Mouse (Mus musculus): Measurements from ENCODE around the gene Fbxl12. TPM values are rescaled to one million over a fixed set of nuclear protein-coding genes. Genes with fewer than 3 reads are reported as not detected.
"Not testable (repeated sequence)": the region's sequence is repeated elsewhere in the genome, so short reads cannot be mapped to it uniquely, and the experiment has no call there.

Gene Fbxl12
- total RNA-seq, 2 experiments from 2014 or later = 14.7 to 16.5 TPM

DNA sequence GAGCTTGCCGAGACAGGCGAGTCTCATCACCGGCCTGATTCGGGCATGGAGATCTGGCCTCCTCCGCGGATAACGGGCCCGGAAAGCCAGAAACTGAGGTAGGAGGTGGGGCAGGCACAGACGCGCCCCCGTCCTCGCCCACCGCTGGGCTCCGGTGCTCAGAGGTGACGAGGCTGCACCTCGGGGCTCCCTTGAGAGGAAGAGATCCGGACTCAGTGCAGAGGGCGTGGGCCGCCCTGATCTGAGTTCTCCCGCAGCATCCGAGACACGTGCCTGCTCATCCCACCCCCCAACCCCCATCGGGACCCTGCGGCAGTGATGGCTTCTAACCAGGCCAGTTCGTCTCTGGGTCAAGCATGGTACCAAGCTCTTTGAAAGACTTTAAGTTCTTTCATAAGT is 7.7 kb upstream of the Fbxl12 start:
- DNase-seq = no peak

DNA sequence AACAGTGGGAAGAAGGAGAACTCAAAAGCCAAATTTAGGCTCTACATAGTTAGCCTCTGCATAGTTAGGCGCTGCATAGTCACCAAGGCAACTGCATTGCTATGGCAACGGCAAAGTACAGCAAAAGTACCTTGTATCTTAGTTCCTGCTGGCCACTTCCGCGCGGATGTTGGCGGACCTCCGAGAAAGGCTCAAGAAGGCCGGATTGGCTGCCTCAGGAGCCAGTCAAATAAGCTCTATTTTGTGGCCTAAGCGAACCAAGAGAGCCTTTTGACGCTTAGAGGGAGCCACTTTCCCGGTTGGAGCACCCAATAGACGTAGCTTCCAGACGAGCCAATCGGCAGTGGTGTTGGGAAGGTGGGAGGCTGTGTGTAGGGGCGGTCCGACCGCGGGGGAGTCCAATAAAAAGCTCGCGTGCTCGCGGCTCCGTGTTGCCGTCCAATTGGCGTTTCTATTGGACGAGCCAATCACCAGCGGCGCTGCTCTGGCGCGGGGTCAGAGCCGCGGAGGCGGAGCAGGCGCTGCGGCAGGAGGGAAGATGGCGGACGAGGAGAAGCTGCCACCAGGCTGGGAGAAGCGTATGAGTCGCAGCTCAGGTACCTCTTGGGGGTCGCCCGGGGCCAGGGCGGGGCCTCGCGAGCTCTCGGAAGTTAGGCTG is 7.2 kb upstream of the Fbxl12 start, which contains the start of gene Pin1:
TSS of gene Pin1 (plus strand) at position 494 of the 658 bp plus-strand sequence.
- peak; percentile 98 to 99 for DNase-seq

DNA sequence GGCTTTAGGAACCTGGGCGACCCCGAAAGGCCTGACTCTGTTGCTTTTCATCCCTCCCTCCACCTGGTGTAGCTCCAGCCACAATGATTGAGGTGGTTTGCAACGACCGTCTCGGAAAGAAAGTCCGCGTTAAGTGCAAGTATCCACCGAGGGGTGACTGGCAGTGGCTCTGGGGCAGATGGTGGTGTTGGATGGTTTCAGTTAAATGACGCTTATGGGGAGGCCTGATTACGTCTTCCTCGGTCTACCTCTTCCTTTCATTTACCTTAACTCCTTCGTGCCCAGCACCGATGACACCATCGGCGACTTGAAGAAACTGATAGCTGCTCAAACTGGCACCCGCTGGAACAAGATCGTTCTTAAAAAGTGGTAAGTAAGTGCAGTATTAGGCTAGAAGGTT is 554 bp upstream of the Fbxl12 start:
- DNase-seq = no peak

DNA sequence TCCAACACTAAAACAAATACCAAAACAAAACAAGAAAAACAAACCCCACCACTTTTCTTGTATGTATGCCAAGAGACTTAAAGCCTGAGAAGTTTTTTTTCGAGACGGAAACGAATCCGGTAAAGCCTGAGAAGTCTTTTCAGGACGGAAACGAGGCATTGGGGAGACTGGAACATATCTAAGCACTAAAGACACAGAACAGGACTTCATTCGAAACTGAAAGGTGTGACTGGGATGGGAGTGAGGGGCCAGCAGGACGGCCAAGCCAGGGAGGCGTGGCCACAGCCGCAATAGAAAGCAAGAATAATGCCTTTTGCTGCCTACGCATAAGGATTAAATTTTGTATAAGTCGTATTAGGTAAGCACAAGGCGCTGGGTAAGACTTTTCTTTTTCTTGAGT is 786 bp downstream of the Fbxl12 start:
- peak in 1 of 2 experiments; percentile 27 for DNase-seq

DNA sequence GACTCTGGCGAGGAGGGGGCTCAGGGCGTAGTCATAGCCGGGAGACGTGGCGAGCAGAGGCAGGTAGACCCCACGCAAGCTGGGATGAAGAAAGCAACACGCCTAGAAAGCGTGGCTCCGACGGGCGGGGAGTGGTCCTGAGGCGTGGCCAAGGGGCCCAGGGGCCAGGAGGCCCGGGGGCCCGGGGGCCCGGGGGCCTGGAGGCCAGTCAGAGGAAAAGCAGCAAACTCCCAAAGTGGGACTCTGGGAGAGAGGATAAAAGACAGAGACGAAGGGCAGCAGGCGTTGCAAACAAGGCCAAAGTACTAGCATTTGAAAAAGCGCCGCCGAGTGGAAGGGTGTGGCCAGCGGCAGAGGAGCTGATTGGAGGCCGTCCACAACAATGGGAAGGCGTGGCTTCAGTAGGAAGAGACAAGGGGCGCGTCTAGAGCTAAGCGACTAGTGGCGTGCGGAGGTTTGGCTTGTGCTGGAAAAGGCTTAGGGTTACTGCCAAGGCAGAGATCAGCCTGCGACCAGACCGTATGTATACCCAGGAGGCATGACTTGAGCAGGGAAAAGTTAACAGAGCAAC is 1.6 kb downstream of the Fbxl12 start:
- DNase-seq = peak; percentile 88 to 89

DNA sequence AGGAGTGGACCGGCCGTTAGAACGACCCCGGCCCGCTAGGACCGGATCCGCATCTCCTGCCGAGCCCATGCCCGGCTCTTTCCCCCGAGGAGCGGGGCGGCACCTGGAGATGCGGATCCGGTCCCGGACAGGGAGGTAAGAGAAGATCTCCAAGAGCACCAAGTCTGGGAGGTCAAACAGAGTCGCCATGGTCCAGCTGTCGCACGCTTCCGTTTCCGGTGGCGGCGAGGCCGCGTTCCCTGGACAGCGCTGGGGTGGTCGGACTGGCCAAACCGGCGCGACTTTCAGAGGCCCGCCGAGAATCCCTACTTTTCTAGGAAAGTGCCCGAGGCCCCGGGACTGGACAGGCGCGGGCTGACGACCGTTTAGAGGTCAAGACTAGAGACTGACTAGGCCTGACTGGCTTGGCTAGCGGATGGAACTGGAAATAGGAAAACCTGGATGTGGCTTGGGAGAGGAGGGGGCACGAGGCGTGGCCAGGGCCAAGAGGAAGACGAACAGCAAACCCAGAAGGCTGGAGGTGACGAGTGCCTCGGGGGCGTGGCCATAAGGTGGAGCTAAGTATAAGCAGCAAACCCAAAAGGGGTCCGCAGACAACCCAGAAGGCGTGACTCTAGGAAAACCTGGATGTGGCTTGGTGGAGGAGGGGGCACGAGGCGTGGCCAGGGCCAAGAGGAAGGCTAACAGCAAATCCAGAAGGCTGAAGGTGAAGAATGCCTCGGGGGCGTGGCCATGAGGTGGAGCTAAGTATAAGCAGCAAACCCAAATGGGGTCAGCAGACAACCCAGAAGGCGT is 2.3 kb downstream of the Fbxl12 start, which contains the start of gene Ubl5:
TSS of gene Ubl5 (plus strand) at position 778 of the 795 bp plus-strand sequence.
- DNase-seq = peak; percentile 84 to 87

DNA sequence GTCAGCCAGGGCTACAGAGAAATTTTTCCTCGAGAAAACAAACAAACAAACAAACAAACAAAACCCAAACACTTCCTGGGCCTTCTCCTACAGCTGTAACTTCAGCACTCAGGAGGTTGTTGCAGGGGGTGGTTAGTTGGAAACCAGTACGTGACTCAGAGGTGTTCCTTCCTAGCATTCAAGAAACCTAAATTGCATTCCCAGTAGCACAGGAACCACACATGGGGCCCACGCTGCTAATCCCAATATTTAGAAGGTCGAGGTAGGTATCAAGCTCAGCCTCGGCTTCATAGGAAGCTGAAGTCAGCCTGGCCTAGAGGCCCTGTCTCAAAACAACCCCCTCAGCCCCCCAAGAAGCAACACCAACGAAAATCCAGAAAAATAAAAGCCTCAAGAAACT is 3.1 kb downstream of the Fbxl12 start:
- no peak for DNase-seq

DNA sequence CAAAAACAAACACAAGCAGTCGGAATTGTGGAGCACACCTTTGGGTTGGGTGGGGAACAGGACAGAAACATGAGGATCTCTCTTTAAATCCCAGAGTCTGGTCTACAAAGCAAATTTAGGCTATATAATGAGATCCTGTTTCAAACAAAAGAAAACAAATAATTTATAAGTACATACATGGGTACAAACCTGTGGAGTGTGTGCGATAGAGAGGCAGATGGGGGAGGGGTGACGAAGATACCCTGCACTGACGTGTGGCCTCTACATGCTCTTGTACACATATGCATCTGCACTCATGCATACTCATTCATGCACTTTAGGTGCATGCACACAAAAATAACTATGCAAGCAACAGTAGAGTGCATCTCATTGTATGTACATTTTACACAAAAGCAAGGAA is 5.1 kb downstream of the Fbxl12 start:
- no peak for DNase-seq

DNA sequence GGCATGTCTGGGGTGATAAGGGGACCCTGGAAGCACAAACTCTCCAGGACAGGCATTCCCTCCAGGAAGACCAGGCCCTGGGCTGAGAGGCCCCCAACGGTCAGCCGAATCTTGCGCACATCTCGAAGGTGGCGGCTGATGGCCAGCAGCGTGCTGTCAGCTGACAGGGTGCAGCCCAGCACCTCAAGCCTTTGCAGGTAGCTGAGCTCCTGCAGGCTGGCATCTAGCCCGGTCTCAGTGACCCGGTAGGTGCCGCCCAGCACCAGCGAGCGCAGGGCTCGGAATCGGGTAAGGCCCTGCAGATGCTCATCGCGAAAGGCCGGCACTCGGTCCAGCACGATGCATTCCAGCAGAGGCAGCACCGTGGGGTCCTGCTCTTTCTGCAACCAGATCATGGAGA is 6.0 kb downstream of the Fbxl12 start:
- DNase-seq = no peak

DNA sequence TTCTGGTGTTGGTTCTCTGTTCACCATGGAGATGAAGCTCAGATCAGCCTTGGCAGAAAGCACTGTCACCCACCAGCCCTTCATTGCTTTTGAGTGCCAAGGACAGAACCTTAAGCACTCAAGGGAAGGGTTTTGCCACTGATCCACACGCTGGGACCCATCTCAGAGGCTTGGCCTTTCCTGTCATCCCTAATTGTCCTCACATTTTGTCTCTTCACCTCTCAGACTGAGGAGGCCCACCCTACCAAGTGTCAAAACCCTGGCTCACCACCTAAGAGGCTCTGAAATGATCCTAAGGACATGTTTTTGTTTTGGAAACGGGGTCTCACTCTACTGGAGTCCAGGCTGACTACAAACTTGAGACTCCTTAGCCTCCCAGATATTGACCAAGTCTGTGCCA is 7.8 kb downstream of the Fbxl12 start:
- no peak for DNase-seq

DNA sequence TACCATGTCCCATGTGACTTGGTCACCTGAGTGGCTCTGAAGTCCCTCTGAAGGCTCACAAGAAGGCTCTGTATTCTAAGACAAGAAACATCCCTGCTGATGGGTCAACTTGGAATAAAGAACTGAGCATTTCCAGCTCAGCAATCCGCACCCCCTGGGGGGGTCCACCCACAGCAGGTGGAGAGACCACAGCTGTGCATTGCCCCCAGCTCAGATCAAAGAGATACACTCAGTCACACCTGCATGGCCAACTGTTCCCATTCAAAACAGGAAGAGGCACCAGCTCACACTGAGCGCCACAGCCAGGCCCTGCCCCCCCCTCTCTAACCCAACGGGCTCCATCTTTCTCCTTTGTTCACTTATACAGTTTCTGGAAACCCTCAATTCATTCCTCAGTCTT is 8.3 kb downstream of the Fbxl12 start:
- no peak for DNase-seq

DNA sequence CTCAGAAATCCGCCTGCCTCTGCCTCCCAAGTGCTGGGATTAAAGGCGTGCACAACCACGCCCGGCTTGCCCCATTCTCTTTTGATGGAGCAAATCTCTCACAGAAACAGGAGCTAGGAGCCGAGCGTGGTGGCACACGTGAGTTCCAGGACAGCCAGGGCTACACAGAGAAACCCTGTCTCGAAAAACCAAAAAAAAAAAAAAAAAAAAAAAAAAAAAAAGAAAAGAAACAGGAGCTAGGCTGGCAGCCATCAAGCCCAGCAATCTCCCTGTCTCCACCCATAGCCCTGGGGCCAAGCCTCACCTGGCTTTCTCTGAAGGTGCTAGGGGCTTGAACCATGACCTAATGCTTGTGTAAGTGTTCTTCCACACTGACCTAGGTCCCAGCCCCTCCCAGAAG is 8.9 kb downstream of the Fbxl12 start:
- not testable (repeated sequence) for DNase-seq

DNA sequence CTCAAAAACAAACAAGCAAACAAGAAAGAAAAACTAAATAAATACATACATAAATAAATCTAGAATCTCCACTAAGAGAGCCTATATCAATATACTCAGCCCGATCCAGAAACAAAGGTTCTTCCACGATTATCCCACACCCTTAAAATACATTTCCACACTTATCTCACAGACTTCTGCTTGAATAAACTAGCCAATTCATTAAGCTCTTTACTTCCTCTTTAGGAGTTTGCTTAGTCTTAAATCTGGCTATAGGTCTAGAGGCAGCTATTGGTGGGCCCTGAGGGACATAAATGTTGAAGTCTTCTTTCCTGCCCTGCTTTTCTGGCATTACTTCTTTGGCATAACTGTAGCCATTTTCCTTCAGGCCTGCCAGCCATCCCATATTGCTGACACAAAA is 13.2 kb downstream of the Fbxl12 start:
- no peak for DNase-seq

DNA sequence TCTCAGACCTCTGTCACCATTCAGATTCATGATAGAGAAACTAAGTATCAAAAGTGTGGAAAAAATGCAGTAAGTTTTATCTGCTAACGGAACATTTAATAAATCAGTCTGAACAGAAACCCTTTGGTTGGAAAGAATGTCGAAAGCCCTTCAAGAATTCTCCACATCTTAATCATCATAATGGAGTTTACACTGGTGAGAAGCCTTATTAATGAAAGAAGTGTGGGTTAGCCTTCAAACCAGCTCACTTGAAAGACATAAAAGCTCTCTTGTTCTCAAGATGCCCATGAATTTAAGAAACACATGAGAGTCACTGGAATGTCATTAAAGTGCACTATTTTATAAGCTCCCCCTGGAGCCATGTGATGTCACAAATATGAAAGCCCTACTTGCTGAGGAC is 27.9 kb downstream of the Fbxl12 start:
- DNase-seq = no peak

DNA sequence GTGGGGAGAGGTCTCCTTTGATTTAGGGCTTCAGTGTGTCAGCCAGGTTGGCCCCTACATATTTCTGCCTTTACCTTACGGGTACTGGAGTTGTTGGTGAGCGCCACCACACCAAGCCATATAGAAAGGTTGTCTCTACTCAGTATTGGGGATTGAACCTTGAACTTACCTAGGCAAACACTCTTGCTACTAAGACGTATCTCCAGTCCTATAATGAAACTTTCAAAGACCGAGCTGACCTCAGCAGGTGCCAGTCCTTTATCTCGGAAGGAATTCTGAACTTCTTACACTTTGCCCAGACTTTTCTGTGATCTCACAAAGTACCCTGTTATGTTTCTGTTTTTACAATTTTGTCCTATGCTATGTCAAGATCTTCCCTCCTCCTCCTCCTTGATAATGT is 32.6 kb downstream of the Fbxl12 start:
- no peak for DNase-seq

DNA sequence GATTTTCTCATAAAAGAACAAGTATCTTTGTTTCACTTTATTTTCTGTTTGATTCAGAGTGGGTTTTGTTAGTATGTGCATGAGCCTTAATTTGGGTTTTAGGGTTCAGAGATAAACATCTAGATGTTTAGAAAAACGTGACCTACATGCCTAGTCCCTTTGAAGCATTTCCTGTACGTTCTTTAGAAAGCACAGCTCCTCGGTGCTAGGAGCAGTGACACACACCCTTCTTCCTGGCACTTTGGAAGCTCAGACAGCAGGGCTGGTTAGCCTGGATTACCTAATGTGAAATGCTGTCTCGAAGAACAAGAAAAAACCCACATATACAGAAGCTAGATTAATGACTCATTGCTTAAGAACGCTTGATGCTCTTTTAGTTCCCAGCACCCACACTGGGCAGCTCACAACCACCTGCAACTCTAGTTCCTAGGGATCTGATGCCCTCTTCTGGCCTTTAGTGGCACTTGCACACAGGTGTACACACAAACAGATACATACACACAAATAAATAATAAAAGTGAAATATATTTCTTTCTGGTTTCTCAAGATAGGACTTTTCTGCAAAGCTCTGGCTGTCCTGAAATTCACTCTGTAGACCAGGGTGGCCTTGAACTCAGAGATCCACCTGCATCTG is 34.6 kb downstream of the Fbxl12 start:
- no peak for DNase-seq

DNA sequence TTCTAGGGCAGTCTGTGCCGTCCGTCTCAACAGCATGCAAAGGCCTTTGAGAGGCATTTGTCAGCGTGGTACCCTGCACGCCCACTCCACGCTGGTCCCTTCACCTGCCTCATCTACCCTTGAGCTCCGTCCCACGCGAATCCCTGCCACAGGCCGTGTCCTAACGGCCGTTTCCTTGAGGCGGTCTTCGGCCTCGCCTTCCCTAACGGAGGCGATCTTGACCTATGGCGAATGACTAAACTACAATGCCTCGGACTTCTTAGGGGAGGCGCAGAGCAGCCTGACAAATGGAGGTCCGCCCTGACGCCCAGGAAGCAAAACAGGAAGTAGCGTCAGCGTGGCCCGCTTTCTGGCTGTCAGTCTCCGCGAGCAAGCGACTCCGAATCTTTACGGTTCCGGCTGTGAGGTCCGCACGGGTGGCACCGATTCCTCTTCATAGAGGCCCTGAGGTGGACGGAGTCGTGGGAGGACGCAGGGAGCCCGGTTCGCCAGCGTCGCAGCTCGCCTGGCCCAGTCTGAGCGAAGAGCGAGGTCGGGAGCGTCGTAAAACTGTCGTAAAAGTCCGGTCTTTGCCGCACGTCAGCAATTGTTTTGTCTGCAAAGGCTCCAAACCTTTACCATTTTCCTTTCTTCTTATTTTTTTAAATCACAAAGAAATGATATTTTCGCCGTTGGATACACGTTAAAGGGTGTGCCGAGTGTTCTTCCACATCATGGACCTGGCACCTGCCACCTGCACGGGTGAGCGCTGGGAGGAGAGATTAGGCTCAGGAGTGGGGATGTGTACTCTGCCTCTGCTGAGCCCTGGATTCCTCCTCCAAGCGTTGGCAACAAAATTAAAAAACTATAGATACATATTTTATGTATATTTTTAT is 37.2 kb downstream of the Fbxl12 start:
- peak; percentile 84 to 85 for DNase-seq

DNA sequence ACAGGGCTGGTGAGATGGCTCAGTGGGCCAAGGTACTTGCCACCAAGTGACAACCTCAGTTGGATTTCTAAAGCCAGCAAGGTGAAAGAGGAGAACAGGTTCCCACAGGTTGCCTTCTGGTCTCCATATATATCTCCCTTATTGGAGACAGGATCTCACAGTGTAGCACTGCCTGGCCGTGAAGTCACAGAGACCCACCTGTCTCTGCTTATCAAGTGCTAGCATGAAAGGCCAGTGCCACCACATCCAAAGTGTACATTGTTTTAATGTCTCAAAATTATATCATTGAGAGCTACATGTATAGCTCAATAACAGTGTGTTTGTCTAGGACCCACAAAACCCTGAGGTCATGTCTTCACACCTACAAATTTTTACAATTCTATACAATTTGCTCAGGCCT is 38.3 kb downstream of the Fbxl12 start:
- no peak for DNase-seq

DNA sequence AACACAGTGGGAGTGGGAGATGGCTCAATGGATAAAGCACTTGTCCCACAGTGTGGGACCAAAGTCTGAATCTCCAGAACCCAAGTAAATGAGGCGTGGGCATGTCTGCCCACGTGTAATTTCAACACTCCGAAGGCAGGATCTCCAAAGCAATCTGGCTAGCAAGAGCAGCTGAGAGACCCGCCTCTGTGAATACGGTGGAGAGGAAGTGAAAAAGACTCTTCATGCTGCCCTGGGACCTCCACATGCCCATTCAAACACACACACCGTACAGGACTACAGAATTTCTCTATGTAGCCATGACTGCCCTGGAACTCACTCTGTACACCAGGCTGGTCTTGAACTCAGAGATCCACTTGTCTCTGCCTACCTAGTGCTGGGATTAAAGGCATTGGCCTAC is 43.3 kb downstream of the Fbxl12 start:
- DNase-seq = no peak

DNA sequence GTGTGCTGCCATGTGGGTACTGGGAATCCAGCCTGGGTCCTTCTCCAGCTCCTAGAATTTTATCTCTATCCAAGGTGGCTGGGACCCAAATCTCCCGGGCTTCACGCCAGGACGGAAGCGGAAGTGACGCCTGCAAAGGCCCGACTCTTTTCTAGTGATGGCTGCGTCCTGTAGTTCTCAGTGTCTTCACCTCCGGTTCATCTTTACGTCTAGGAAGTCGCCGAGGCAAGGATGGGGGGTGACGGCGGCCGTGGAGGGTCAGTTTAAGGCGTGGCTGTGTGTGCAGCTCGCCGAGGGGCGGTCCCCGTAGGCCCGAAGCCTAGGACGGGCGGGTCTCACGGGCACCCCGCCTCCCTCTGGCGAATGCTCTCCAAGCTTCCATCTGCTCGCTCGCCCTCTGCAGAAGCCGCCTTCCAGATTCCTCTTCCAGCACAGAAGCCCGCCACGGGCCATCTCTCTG is 63.4 kb downstream of the Fbxl12 start, which contains the start of gene Zfp846:
TSS of gene Zfp846 (plus strand) at position 117 of the 460 bp plus-strand sequence.
- peak; percentile 99 for DNase-seq

DNA sequence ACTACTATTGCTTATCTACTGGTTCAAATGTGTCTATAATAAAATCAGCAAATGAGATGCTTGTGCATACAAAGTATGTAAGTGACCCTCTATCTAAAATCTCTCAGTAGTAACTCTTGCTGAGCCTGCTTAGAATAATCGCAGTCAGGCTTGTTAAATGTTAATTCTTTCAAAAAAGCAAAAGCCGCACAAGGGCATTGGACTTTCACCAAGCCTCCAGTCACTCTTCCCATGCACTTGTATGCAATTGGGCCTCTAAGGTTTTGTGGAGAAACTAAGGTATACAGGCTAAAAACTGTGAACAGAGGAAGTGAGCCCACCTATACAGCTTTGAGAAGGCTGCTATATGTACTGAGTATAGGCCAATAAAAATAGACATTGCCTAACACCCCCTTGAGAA is 68.0 kb downstream of the Fbxl12 start:
- DNase-seq = no peak

DNA sequence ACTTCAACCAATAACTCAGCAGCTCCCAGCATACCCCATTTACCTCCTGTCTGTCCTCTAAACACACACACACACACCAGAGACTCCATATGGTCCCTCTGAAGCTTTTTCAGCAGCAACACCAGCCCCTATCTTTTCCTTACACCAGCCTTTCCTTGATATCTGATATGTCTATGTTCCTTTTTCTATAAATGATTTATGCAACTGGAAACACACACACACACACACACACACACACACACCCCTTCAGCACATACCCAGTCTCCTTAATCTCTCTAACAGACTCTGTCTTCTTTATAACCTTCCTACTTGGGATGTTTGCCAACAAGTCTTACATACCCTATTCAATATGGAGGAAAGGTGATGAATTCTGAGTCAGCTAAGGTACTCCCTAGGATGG is 73.5 kb downstream of the Fbxl12 start:
- no peak for DNase-seq

Data from adrenal gland, postnatal 36 days (tissue).